Mouse (Mus musculus): ENCODE data around the gene Dnah7a.
"Not testable (repeated sequence)": the region's sequence is repeated elsewhere in the genome, so short reads cannot be mapped to it uniquely, and the experiment has no call there.

Dnah7a gene

GRCm38 (mm10) chr1:53704164-53704563, 2.4 kb downstream of the Dnah7a start:
- no peak for DNase-seq (ENCODE audit: low read depth, low spot score)

DNA sequence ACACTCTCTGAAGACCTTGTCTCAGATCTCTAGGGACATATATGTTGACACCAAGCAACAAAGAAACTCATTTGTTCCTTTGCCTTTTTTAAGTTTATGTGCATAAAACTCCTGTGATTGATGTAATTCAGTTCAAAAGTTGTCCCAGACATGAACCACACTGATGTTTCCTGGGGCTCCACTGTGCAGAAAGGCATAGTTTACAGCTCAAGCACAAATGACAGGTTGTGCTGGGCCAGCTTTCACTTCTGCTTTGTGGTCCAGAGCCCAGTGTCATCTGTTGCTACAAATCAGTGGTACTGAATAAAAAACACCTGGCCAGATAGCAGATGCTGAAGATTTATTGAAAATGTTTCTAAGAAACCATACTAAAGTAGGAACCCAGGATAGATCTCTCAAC, 42.3 kb downstream of the Dnah7a start:
- not testable (repeated sequence) for DNase-seq (ENCODE audit: low read depth, low spot score)

- DNase-seq (ENCODE audit: low read depth, low spot score) = no peak
Measured at GRCm38 (mm10) chr1:53639865-53640794, 66.5 kb downstream of the Dnah7a start.

- not testable (repeated sequence) for DNase-seq (ENCODE audit: low read depth, low spot score)
Measured at GRCm38 (mm10) chr1:53635641-53636040, 70.9 kb downstream of the Dnah7a start.

DNA sequence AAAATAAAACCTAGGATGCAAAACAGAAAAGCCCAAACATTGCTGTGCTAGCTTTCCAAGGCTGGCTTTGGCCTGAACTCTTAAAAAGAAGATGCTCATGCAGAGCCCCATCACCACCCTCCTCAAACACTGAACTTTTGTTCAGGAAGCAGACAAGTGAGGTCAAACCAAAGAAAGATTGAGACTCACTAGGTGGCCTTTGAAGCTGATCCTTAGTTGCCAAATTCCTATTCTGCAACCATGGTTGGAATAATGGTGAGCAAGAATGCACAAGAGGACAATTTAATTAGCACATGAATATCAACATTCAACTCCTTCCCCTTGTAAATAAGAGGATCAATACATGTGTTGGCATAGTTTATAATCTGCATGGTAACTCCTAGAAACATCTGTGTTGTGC, 74.5 kb downstream of the Dnah7a start:
- DNase-seq (ENCODE audit: low read depth, low spot score) = not testable (repeated sequence)

DNA sequence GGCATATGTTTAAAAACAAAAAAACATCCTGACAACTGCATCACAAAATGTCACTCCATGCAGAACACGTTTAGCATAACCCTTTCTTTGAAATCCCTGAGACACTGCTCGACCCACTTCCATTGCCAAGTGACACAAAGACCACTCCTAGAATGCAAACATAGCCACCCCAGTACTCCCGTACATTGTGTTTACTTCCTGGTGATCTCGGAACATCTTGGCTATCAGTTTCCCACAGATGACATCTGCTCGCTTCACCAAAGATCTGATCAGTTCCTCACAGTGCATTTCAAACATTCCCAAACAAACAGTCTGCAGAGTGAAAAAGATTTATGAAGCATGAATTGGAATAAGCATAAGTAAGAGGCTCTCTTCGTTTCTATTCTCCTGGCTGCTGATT, 76.6 kb downstream of the Dnah7a start:
- no peak for DNase-seq (ENCODE audit: low read depth, low spot score)

DNA sequence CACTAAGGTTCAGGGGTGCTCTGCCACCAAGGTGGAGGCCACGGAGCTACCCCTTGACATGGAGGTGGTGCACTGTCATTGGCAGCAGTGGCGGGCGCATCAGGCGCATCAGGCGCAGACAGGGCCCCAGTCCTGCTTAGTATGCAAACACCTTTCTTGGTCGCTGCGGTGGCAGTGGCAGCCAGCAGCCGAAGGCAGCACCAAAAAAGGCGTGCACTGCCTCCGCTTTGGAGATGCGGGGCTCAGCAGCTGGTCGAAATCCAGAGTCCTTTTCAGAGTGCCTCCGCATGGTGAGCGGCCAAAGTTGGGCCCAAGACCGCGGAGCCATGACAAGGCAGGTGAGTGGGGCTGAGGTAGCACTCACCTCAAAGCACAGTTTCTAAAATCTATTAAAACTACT, 93.1 kb downstream of the Dnah7a start:
- no peak for DNase-seq (ENCODE audit: low read depth, low spot score)

DNA sequence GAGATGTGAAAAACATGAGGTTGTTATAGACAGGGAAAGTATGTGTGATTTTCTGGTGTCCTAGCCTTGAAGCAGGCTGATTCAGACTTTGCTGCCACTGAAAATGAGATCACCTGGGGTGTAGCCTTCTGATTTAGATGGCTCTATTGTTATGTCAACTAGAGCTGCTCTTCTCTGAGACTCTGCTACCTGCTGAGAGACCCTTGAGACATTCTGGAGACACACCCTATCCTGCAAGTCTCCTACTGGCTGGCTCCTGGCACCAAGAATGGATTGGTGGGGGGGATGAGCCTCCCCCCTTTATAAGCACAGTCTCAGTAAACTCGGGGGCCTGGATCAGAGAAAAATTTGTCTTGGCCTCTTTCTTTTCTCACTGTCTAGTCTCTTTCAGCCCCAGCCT, 125.3 kb downstream of the Dnah7a start:
- not testable (repeated sequence) for DNase-seq (ENCODE audit: low read depth, low spot score)

DNA sequence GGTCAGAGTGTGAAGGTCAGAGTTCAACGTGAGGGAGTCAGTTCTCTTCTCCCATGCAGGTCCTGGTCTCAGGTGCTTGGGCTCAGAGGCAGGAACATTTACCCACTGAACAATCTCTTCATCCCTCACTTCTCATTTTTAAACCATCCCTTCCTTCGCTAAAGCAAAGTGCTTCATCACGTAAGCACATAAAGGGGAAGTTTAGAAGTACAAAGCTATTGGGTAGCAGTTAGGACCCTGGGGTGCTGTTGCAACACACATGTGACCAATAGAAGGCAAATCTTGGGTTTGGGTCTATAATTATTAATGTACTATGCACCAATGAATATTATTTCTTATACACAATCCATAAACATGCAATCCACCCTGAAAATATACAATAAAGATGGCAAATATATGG, 148.7 kb downstream of the Dnah7a start:
- not testable (repeated sequence) for DNase-seq (ENCODE audit: low read depth, low spot score)

GRCm38 (mm10) chr1:53547018-53547417, 159.6 kb downstream of the Dnah7a start:
- DNase-seq (ENCODE audit: low read depth, low spot score) = not testable (repeated sequence)

- DNase-seq (ENCODE audit: low read depth, low spot score) = not testable (repeated sequence)
Measured at GRCm38 (mm10) chr1:53538356-53538755, 168.2 kb downstream of the Dnah7a start.

DNA sequence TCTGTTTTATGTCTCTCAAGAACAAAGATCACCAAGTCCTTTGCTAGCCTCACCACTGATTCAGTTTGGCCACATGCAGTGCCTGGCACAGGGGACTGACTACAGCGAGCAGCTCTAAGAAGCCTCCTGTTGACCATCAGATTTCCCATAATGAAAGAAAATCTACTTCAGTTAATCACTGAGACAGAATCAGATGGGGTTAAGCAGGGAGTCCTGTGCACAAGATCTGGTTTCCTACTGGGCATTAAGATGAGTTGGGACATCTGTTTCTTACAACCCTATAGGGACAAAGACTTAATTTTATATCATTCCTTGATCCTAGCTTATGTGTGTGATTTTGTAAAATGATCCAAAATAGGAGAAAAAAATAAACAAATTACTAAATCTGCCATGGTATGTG, 171.8 kb downstream of the Dnah7a start:
- not testable (repeated sequence) for DNase-seq (ENCODE audit: low read depth, low spot score)

- DNase-seq (ENCODE audit: low read depth, low spot score) = not testable (repeated sequence)
Measured at GRCm38 (mm10) chr1:53526021-53526420, 180.6 kb downstream of the Dnah7a start.

- no peak for DNase-seq (ENCODE audit: low read depth, low spot score)
Measured at GRCm38 (mm10) chr1:53473699-53474098, 232.9 kb downstream of the Dnah7a start.

DNA sequence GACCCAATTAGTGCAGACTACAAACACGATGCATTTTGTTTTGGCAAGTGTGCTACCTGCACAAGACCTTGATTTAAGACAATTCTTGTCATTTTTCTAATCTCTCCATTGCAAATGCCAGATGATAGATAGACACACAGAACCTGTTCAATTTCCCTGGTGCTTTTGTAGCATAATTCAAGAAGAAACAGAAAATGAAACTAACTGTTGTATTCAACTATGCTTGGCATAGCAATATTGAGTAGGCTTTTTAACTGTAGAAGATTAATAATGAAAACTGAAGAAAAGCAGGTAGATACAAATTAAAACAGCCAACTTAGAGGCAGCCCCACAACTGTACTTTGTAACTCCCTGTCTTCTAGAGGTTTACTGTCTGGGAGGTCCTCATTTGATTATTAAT, 234.5 kb downstream of the Dnah7a start:
- DNase-seq (ENCODE audit: low read depth, low spot score) = not testable (repeated sequence)

- no peak for DNase-seq (ENCODE audit: low read depth, low spot score)
Measured at GRCm38 (mm10) chr1:53467325-53467670, 239.3 kb downstream of the Dnah7a start.

DNA sequence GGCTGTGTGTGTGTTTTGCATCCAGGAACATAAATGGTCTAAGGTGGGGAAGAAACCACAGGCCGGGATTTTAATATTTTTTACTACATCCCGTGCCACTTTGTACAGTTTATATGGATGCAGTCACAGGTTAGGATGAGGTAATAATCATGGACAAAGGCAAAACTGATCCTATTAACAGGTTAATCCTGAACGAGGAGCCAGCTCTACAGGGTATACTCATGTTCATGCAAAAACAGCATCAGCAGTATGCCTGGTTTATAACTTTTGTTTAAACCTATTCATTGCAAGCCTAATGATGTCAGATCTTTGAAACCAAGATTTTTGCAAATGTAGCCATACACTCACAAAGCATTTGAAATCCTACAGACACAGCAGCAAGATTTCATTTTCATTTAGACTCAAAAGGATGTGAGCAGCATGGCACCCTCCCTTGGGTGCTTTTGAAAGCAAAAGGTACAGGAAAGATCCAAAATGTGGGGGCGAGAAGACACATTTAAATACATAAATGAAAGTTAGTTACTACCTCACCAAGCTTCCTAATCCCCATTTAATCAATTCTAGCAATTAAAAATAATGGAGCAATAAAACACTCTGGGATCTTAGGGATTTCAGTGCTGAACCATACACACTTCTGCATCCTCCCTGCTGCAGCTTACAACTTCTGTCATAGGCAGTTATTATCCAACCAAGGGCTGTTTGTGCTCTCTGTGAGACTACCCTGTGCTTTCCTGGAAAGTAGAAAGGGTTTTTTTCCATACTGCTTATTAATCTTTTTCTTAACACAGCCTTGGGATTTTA, 239.9 kb downstream of the Dnah7a start:
- DNase-seq (ENCODE audit: low read depth, low spot score) = not testable (repeated sequence)

GRCm38 (mm10) chr1:53439173-53439572, 267.4 kb downstream of the Dnah7a start:
- DNase-seq (ENCODE audit: low read depth, low spot score) = not testable (repeated sequence)

DNA sequence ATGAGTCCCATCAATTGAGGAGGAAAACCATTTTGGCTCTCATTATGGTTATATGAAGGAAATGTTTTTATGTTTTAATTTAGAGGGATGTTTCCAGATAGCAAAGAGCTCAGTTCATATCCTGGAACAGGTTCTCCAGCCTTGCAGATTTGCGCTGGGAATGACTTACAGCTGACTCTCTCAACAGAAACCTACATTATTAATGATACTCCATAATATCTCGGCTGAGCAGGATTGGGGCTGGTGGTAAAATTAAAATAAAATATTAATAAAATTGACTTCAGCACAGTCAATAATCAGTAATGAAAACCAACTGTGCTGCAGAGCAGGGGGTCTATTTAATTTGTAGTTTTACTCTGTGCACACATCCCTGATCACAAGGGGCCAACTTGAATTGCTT, 274.2 kb downstream of the Dnah7a start:
- not testable (repeated sequence) for DNase-seq (ENCODE audit: low read depth, low spot score)

DNA sequence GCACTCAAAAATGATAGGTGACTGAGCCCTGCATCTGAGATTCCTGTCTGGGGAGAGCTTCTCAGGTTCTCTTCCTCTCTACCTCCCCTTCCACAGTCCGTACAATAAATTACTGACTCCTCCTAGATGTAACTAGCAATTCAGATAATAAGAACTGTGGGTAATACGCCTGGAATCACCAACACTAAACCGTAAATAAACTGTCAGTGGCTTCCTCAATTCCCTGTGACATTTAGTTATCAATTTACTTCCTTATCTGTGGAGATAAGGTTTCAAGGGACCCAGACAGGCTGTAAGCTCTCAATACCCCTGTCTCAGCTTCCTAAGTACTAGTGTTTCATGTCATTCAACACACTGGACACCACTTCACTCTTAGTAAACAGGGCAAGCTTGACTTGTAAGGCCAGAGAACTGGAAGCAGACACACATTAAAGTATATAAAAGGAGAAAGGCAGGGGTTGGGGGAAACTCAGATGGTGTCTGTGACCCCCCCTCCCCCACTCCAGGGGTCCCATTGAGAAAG, 300.7 kb downstream of the Dnah7a start:
- DNase-seq (ENCODE audit: low read depth, low spot score) = no peak

- not testable (repeated sequence) for DNase-seq (ENCODE audit: low read depth, low spot score)
Measured at GRCm38 (mm10) chr1:53393936-53394760, 312.4 kb downstream of the Dnah7a start.

All from retina, adult 2 months (tissue).